Mouse (Mus musculus): ENCODE results near the gene Olfr168.
"Not testable (repeated sequence)": the region's sequence is repeated elsewhere in the genome, so short reads cannot be mapped to it uniquely, and the experiment has no call there.

The Olfr168 gene

DNA sequence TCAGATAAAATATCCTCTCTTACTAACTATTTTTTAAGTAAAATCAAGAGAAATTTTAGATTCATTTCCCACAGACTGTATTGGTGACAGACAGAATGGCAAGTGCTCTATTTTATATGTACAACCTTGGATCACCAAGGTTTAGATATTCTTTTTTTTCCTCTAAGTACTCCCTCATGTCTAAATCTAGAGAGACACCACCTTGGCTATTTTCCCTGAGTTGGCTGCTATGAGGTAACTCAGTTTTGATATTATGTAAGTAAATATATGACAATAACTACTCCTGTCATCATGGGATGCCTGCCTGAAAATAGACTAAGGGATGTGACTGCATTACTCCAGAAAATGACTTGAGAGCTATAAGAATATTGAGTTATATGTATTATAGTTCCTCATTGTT is at the start of gene Olfr168:
Olfr168 (minus strand) TSS at position 101 of the 400 bp plus-strand sequence.
- DNase-seq, result no peak

DNA sequence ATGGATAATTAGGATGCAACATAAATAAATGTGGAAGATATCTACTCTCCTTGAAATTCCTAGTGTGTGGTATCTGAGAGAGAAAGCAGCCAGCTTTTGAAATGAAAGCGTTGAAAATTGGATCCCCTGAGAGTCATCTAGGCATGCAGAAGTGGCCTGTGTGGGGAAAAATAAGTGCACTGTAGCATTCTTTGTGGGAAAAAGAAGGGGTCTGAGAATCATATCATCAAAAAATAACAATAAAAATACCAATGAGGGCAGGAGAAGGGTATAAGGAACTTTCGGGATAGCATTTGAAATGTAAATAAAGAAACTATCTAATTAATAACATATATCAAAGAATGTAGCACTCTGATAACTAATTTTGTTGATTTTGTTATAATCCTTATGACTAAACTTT is 36.4 kb upstream of the Olfr168 start, which contains the start of gene Olfr169:
Olfr169 (minus strand) TSS at position 101 of the 400 bp plus-strand sequence.
- DNase-seq, result not testable (repeated sequence)

DNA sequence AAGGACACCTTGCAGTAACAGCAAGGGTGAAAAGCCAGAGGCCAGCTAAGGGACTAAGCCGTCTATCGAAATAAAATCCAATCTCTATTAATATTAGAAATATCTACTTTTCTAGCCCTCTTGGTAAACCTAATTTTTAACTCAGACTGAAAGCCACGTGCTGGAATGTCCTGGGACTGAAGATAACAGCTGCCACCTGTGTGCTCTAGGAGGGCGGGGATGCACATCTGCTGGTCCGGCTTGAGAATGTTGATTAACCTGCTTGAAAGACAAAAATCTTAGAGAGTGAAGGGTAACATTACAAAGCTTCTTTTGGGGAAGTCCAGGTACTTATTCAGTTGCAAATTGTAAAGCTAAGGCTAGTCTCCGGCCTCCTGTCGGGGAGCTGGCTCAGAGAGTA is 18.1 kb upstream of the Olfr168 start:
- DNase-seq, result not testable (repeated sequence)

DNA sequence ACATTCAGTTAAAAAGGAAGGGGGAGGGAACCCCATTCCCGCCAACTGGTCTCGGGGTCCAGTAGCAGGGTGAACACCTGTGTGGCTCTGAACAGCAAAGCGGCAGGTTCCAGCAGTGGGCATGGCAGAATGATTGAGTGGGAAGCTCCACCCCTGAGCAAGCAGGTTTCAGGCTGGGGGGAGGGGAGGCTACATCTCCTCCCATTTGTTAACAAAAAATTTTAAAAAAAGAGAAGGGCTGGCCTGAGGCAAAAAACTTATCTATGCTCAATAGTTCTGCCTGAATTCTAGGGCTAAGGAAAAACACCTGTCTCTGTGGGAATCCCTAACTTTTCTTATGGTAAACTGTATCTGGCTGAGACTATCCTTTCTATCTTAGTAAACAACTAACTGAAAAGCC is 16.9 kb upstream of the Olfr168 start:
- not testable (repeated sequence) for DNase-seq

DNA sequence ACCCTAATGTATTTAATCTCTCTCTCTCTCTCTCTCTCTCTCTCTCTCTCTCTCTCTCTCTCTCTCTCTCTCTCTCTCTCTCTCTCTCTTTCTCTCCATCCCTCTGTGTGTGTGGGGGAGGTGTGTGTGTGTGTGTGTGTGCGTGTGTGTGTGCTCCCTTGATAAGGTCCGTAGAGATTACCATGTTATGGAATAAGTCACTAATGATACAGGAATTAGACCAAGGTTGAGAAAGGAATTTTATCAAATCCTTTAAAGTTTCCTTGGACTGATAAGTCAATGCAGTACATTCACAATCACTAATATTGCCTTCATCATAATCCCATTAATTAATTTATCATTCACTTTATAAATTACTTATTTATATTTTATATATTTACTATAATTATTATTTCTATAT is 13.2 kb downstream of the Olfr168 start, which contains the start of gene Olfr167:
Olfr167 (minus strand) TSS at position 101 of the 400 bp plus-strand sequence.
- no peak for DNase-seq

DNA sequence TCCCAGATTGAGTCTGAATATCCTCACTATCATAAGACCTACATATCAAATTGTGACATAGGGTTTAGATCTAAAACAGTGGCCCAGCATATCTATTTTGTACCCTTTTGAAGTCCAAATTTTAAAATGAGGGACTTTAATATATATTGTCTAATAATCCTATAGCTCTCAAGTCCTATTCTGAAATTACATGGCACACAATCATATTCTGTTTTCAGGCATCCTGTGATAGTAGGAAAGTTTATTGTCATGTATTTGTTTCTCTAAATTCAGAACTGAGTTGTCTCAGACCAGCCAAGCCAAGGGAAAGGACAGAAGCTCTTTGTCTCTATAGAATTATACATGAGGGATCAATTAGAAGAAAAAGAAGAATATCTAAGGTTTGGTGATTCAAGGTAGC is 52.0 kb downstream of the Olfr168 start, which contains the start of gene Olfr166:
Olfr166 (plus strand) TSS at position 301 of the 400 bp plus-strand sequence.
- no peak for DNase-seq

Data from thymus, postnatal 36 days (tissue).